Mouse (Mus musculus) brain, adult 2 months (tissue): ENCODE results near the gene Nsl1.

Experiments
- DNase-seq: peaks from one replicate; pipeline ENCODE4 v3.0.0; 2011; ENCODE audit warnings: low read depth, low spot score

Gene Nsl1

DNA sequence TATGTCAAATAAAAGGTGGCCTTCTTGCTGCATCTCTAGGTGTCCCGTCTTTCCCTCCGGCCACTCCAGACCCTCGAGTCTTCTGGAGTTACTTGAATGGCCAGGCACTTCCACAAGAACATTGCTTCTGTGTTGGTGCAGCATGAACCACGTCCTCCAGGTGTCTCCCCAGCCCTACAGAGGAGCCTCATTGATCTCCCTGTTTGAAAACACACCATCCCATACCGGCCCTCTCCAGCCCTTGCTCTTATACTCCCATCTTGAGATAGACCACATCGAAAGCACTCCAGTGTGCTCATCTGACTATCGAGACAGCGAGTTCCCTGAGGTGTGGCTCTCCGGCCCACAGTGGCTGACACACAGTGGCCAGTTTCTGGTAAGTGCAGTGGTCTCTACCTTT is 32.2 kb downstream of the Nsl1 start:
- peak; percentile 49 for DNase-seq

DNA sequence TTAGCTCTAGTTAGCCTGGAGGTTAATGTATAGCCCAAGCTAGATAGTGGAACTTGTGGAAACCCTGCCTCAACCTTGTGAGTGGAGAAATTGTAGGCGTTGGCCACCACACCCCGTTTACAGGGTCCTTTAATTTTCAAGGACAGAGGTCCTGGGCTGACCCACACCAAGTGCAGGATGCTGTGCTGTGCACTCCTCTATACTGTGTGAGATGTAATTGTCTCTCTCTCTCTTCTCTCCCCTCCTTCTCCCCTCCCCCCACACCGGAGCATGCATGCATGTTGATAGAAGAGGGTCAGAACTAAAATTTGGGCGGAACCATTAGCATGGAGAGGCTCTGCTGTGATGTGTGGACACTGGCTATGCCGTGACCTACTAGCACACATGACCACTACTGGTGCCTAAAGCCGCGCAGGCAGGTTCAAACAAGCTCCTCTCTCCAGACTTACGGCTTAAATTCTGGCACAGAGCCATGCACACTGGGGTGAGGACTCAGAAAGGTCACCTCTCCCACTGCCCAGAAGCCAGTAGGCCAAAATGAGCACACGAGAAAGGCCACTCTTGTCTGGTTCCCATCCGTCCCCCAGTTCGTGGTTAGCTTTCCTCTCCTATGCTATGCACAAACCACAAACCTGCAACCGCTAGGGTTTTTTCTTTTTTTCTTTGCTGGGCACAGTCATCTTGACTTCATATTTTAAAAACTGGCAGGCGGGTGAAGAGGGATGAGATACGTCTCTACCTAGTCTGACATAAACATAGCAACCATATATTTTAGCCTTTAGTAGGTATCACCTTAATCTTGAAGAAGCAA is 34.3 kb downstream of the Nsl1 start:
- DNase-seq = no peak

DNA sequence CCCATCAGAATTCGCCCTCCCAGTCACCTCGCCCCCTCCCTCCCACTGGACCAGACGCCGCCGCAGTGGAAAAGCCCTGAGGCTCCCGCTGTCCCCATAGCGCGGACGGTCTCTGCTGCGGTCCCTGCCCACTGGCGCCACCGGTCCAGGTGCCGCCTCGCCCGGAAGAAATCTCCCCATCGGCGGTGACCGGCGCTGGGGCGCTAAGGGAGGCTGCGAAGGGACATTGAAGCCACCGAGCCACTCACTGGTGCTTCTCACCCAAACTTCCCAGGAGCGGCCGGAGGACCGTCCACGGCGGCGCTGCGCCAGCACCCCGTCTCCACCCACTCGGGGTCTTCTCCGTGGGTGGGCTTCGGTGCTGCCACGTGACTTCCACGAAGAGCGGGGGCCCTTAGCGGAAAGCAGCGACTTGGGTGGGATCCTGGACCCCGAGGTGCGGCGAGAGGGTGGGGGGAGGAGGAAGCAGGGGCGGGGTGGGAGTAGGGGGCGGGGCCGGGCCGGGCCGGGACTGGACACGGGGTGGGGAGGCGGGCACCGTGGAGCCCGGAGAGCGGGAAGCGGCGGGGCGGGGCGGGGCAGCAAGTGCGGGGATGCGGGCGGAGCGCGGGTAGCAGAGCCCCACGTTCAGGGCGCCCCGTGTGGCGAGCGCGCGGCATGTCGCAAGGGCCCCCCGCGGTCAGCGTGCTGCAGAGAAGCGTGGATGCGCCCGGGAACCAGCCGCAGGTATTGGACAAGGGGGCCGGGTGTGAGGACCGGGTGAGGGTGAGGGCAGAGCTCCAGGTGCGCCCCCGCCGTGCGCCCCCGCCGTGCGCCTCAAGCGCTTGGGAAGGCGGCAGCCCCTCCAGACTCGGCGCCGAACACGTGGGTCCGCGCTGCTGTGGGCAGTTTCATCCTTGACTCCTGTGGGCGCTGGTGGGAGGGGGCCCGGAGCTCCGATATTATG is 35.3 kb downstream of the Nsl1 start, which contains the start of gene Batf3:
TSS of gene Batf3 (plus strand) at position 46 of the 946 bp plus-strand sequence.
- DNase-seq = no peak

DNA sequence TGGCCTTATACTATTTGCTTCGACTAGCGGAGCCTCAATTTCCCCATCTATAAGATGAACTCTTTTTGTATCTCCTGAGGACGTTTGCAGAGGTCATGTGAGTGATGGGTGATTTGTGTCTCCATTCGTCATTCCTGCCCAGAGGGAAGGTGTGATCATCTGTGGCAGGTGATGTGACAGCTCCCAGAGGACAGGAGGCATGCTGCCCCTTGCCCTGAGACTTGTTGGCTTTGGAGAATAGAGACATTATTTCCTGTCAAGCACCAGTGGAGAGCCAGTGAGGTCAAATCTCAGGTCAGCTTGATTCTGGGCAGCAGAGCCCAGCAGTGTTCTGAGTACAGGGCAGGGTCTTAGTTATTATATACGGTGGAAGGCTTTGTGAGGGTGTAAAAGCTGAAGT is 36.3 kb downstream of the Nsl1 start:
- no peak for DNase-seq

DNA sequence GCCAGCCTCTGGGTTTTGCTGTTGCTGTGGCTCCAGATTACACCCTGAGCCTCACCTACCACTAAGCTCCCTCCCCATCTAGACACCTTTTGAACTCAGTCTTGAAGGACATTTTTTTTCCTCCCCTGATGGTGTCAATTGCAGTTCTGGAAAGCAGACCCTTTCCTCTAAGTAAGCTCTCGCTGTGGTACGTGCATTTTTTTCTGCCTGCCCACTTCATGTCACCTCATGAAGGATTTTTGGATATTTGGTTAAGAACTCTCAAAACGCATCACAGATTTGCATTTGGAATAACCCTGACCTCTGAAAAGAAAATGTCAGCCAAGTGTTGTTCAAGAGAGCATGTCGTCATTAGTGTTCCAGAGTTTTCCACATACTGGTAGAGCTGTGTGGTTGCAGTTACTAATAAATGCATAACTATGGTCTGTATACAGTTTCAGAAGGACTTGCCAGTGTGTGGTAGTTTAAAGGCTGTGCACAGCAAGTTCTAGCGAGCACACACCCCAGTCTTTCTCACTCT is 37.0 kb downstream of the Nsl1 start:
- no peak for DNase-seq

DNA sequence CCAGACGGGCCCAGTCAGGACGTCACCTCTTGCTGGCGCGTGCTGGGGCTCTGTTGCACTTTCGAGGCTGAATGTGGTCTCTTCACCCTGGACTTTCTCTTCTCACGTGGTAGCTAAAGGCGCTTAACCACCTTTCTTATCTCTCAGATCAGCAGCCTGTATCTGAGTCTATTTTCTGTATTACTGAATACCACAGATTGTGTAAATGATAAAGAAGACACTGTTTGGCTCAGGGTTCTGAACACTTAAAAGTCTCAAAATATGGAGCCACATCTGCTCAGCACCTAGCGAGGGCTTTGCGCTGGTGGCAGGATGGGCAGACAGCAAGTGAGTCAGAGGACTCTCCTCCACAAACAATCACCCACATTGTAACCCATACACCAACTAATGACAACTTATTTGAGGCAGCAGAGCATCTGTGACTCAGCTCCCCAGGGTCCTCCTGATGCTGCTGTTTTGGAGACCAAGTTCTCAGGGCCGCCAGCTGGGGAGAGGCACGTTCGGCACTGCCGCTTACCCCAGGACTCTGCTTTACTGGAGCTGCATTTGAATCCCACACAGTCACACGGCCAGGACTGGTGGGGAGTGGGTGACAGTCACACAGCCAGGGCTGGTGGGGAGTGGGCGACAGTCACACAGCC is 40.0 kb downstream of the Nsl1 start:
- DNase-seq = peak; percentile 76

DNA sequence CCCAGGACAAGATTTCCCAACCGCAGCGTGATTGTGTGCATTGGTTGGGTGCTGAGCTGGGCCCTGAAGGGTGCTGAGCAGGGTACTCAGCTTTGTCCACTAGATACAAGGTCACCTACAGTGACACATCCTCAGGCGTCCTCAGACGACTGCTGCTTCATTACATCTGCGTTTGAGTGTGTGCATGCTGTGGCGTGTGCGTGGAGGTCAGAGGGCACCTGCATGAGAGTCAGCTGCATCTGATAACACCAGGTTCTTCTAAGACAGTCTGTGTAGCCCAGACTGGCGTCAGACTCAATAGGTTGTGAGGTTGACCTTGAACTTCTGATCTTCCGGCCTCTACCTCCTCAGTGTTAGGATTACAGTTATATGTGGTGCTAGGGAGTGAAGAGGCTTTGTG is 42.4 kb downstream of the Nsl1 start:
- no peak for DNase-seq

DNA sequence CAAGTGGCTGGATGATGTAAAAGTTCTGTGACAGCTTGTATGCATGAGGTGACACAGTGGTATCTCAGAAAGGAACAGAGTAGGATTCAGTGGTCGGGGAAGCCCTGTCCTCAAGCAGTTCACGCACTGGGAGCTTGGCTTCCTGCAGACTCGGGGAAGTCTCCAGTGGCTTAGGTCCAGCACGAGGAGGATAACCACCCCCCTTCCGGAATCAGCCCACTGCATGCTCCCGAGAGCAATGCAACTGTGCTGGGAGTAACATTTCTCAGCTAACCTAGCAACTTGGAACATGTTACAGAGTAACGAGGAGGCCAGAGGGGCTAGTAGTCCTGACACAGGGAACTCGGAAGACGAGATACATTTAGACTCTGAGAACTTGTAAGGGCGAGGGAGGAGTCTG is 44.5 kb downstream of the Nsl1 start:
- DNase-seq = no peak

DNA sequence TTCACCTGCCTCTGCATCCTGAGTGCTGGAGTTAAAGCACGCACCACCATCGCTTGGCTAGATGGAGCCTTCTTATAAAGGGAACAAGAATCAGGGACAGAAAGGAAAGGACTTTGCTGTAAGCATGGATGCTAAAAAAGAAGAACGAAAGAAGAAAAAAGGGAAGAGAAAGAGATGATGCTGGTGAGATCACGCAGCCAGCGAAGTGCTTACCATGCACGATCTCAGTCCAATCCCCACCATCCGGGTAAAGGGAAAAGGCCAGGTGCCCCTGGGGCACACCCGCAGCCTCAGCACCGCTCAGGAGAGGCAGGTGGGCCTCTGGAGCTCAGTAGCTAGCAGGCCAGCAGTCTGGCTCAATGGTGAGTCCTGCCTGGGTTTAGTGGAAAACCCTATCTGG is 47.1 kb downstream of the Nsl1 start:
- DNase-seq = no peak

DNA sequence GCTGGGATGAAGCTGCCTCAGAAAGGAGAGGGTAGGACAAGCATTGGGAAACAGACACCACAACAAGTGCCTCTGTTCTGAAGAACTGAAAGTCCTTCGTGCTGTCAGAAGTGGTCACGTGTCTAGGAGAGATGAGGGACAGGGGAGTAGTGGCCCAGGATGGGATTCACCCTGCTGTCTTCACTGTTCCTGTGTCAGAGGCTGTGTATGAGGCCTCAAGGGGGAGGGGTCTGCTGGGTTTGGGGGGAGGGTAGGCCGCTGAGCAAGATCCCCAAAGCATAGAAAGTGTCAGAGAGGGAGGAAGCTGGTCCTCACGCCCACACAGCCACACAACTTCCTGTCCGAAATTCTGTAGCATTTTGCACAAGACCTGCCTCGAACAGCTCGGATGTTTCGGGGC is 48.3 kb downstream of the Nsl1 start:
- peak; percentile 42 for DNase-seq

DNA sequence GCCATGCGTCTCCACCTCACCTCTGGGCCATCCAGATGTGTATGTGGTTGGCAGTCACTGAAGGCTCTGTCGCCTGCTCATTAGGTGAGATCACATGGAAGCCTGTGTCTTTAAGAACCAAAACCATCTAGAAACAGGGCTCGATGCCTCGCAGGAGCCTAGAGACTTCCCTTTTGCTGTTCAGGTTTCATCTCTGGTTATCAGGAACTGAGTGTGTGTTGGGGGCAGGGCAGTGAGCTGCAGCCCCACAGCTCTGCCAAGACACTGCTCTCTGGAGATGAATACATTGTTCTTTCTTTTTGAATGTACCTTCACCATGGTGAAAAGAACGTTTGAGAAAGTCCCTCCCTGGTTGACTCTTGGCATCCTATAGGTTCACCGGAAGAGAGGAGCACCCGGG is 52.1 kb downstream of the Nsl1 start:
- DNase-seq = no peak

DNA sequence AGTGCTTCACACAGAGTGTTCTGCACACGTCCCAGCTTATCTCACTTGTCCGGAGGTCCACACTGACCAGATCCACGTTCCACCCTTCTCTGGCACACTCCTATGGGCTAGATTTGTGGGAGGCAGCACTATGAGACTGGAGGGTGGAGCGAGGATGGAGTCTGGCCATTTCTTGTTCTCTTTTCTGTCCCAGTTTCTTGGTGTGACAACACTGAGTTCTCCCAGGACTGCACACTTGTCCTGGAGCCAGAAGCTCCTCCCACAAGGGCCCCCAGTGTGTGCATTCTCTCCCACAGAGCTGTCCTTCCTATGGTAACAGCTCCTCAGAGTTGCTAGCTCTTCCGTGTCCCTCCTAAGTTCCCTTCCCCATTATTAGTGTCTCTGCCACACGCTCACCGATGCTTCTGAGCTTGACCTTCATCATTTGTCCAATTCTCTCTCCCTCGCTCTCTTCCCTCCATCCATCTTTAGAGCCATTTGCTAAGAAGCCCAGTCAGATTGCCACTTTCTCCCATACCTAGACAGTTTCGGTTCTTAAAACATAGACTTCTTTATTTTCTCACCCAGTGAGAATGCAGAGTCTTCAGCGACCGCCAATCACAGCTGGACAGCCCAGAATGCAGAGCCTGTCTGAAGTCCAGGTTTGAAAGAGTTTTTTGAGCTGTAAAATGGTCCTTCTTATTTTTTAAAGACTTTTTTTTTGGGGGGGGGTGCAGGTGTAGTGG is 52.9 kb downstream of the Nsl1 start:
- DNase-seq = peak; percentile 34

DNA sequence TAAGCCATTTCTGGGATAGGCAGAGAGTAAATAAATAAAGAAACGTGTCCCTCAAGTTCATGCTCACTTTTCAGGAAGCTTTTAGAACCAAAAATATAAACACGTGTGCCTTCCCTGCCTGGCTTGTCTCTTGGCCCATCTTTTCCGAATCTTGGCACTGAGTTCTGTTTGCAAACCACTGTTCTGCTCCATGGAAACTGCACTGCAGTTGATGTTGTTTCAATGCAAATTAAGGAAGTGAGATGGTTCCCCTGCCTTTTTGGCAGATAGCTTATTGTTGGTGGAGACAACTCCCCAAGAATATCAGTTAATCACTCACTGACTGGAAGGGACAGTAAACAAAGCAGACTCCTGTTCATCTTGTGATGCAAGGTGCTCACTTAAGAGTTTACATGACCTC is 59.9 kb downstream of the Nsl1 start:
- DNase-seq = peak; percentile 58

DNA sequence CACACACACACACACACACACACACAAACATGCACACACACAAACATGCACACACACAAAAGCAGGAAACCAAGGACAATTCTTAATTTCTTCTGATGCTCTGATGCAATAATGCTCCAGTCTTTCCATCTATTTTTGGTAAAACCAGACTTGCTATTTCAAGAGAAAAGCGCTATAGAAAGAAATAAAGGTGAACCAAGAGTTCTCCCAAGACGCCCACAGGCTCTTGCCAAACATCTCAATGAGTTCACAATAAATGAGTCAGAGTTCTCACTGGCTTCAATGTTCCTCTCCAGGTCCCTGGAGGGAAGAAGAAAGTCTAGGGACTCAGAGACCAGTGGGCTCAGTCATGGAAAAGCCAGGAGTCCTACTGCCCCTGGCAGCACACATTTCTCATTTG is 60.9 kb downstream of the Nsl1 start:
- DNase-seq = peak; percentile 61

DNA sequence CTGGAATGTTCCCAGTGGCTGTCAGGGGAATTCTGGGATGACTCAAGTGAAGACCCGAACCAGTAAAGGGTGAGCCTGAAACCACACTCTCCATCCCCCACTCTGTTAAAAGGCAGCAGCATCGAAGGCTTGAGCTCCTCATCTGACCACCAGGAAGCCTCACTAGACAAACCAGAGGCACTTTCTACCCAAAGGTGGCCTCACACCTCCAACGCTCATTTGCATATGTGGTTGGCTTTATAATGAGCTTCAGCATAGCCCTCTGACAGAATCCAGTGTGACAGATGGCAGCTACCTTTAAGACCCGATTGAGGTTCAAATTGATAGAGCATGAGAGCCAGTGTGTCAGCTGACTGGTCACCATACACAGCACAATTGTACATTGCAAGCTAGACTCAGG is 61.5 kb downstream of the Nsl1 start:
- DNase-seq = no peak

DNA sequence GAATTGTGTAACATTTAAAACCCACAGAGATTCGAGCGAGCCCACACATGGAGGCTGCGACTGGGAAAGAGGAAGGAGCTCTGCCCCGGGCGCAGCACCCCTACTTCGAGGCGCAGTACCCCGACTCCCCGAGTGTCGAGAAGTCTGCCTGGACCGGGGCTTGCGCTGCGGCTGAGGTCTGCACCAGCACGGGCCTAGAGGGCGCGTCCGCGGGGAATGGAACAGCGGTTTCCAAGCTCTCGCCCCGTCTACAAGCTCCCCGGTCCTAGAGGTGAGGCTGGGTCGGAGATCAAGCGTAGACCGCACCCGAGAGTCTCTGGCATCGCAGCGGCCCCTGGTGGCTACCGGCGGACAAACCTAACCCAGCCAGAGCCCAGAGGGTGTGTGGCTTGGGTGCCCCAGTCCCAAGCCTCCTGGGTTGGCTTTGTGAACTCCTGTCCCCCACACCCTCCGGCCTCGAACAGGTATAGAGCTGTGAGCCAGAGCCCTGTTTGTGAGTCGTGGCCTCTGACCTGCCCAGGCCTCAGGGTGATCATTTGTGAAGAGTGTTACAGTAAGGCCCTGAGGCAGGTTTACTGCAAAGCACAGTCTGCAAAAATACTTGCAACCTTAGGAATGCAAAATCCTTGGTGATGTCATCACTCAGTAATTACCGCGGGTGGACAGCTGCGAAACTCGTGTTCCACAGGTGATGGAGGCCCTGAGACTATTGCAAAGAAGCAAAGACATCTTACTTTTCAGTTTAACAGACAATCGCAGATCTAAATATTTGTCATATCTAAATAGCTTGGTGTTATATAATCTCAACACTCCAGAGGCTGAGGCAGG is 63.2 kb downstream of the Nsl1 start:
- peak; percentile 46 for DNase-seq

DNA sequence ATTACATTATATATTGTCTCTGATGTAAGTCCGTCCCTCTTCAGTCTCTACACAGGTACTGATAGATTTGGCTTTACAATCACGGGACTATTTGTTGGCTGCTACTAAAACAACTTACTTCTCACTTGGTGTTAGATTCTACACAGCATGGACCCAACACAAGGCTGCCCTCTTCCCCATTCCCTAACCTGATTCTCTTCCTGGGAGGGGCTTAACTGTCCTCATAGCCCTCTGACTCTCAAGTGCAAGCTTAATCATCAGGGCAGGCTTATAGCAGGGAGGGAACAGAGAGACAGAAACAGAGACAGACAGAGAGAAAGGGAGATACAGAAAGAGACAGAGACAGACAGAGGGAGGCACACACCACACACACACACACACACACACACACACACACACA is 68.9 kb downstream of the Nsl1 start:
- no peak for DNase-seq

DNA sequence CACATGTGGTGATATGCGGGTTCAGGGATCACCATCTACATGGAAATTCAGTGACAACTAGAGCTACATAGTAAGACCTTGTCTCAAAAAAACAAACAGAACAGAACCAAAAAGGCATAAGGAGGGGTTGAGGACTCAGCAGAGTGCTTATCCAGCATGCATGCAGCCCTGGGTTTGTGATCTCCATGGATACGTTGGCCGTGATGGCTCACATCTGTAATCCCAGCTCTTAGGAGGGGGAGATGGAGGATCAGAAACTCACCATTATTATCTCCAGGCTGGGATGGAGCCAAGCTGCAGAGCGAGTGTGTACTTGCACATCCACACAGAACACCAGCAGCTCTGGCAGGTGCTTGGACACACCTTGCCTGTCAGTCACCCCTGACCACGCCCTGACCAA is 69.4 kb downstream of the Nsl1 start:
- peak; percentile 16 for DNase-seq

DNA sequence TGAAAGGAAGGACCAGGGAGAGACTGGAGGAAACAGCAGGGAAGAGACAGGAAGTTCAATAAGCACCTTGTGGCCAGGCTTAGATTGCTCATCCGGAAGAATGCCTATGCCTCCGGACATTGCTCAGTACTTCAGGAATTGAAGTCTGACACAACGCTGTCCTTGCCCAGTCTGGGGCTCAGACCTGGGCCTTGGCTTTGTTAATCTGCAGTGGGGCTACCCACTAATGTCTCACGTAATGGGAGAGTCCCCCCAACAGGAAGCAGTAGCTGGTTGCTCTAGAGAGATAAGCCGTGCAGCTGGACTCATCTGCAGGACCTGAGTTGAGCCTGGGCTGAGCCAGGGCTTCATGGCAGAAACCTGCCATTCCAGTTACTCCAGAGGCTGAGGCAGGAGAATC is 70.1 kb downstream of the Nsl1 start:
- DNase-seq = no peak

DNA sequence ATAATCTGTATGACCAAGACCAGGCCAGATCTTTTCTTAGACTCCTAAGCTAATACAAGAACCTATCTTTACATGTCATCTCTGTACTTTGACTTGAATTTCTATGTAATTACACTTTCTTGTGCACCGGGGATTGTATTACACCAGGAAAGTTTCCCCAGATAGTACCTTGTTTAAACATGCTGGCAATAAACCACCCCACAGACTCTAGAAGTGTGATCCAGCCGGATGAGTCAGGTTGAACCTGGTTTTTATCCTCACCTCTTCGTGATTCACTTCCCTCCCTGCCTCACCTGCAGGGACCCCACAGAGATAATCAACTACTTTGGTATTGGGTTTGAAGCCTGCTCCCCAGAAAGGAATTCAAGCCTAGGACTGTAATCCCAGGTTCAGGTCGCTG is 72.6 kb downstream of the Nsl1 start:
- DNase-seq = no peak
